In genomic region chr3:65006127-65006526, GRCm38 (mm10) we compare ENCODE assay signal across 28 mouse cellular contexts.
"Had no signal": no experiment of that assay in that cellular context is flagged by ENCODE, and none has a peak within 500 bp of the region (broad histone marks: within the 10 kb centered on the region; RNA-seq: fewer than 3 reads in every experiment).

No protein-coding gene starts in this region.

- ATAC-seq: forebrain, embryonic 13.5 days; forebrain, embryonic 14.5 days; forebrain, embryonic 15.5 days; forebrain, embryonic 16.5 days; forebrain, postnatal 0 days had no signal

- H3K9me3 ChIP-seq: embryonic facial prominence, embryonic 10.5 days; embryonic facial prominence, embryonic 12.5 days; embryonic facial prominence, embryonic 13.5 days; embryonic facial prominence, embryonic 15.5 days; forebrain, embryonic 10.5 days; forebrain, embryonic 12.5 days; forebrain, embryonic 13.5 days; forebrain, embryonic 15.5 days had no signal

- H3K4me2 ChIP-seq: embryonic facial prominence, embryonic 12.5 days; embryonic facial prominence, embryonic 13.5 days; embryonic facial prominence, embryonic 15.5 days; forebrain, embryonic 12.5 days; forebrain, embryonic 13.5 days; forebrain, embryonic 15.5 days had no signal

- H3K27ac ChIP-seq: embryonic facial prominence, embryonic 10.5 days; embryonic facial prominence, embryonic 12.5 days; embryonic facial prominence, embryonic 13.5 days; embryonic facial prominence, embryonic 15.5 days; forebrain, embryonic 10.5 days; forebrain, embryonic 12.5 days; forebrain, embryonic 13.5 days; forebrain, embryonic 15.5 days; gastrocnemius, adult 2 months had no signal

- H3K9ac ChIP-seq: embryonic facial prominence, embryonic 12.5 days; embryonic facial prominence, embryonic 13.5 days; embryonic facial prominence, embryonic 15.5 days; forebrain, embryonic 12.5 days; forebrain, embryonic 13.5 days; forebrain, embryonic 15.5 days; forebrain, postnatal 0 days had no signal

- H3K27me3 ChIP-seq: embryonic facial prominence, embryonic 12.5 days; embryonic facial prominence, embryonic 13.5 days; embryonic facial prominence, embryonic 15.5 days; forebrain, embryonic 12.5 days; forebrain, embryonic 13.5 days; forebrain, embryonic 15.5 days had no signal

- H3K4me1 ChIP-seq: embryonic facial prominence, embryonic 10.5 days; embryonic facial prominence, embryonic 12.5 days; embryonic facial prominence, embryonic 13.5 days; embryonic facial prominence, embryonic 15.5 days; forebrain, embryonic 10.5 days; forebrain, embryonic 12.5 days; forebrain, embryonic 13.5 days; forebrain, embryonic 15.5 days had no signal

- H3K4me3 ChIP-seq: embryonic facial prominence, embryonic 10.5 days; embryonic facial prominence, embryonic 12.5 days; embryonic facial prominence, embryonic 13.5 days; embryonic facial prominence, embryonic 15.5 days; erythroblast, embryonic 14.5 days; forebrain, embryonic 10.5 days; forebrain, embryonic 12.5 days; forebrain, embryonic 13.5 days; forebrain, embryonic 15.5 days; gastrocnemius, adult 2 months had no signal

- H3K36me3 ChIP-seq: embryonic facial prominence, embryonic 10.5 days; embryonic facial prominence, embryonic 12.5 days; embryonic facial prominence, embryonic 13.5 days; embryonic facial prominence, embryonic 15.5 days; forebrain, embryonic 10.5 days; forebrain, embryonic 12.5 days; forebrain, embryonic 15.5 days had no signal

- DNase-seq: cerebellum, adult 2 months; cerebellum, adult 8-10 months; cerebellum, adult 9-10 months; cerebellum, adult 9-11 months; cerebellum, postnatal 10 days; cerebellum, postnatal 14 days; cerebellum, postnatal 25 days; cerebellum, postnatal 36 days; embryo, embryonic 11 days; forebrain, postnatal 0 days; gastrocnemius, adult 2 months; gastrocnemius, postnatal 10 days; gastrocnemius, postnatal 14 days; gastrocnemius, postnatal 25 days; gastrocnemius, postnatal 36 days; heart, adult 11 months; heart, adult 18-20 months had no signal
